Mouse (Mus musculus) embryonic fibroblast, embryonic 13.5 days (primary cell): ENCODE data around the gene Usp47. TPM values are rescaled to one million over a fixed set of nuclear protein-coding genes. Genes with fewer than 3 reads are reported as not detected.

ENCODE experiments used
- H3K27ac ChIP-seq: 2 replicates; pipeline ENCODE4 v1.5.1; 2012; ENCODE audit warnings: low read length, control low read depth, inconsistent platforms; ENCODE audit not compliant: insufficient read depth
- H3K4me1 ChIP-seq: 2 replicates; pipeline ENCODE4 v1.6.1; 2011; ENCODE audit warnings: low read length; ENCODE audit not compliant: control insufficient read depth, insufficient read depth
- H3K4me3 ChIP-seq: 2 replicates; pipeline ENCODE4 v1.5.1; 2011; ENCODE audit warnings: mild to moderate bottlenecking, control low read depth, low read length; ENCODE audit not compliant: insufficient read depth
- CTCF ChIP-seq: IDR thresholded peaks from 2 replicates; pipeline ENCODE4 v1.5.1; 2011; ENCODE audit warnings: mild to moderate bottlenecking, control low read depth, low read length, moderate library complexity, borderline replicate concordance; ENCODE audit not compliant: insufficient read depth
- POLR2A ChIP-seq: IDR thresholded peaks from 2 replicates; pipeline ENCODE4 v1.6.1; 2011; ENCODE audit warnings: low read depth, mild to moderate bottlenecking, control low read depth, low read length, moderate library complexity
- polyA plus RNA-seq: library from polyadenylated mRNA; stranded (reverse); fragments of >200 nt; gene quantifications from 2 replicates; pipeline ENCODE4 v1.2.4, GENCODE M21; 2011; ENCODE audit warnings: low read depth; ENCODE audit not compliant: missing spikeins, insufficient read length

Gene Usp47
- polyA plus RNA-seq, 1 experiment: 123 TPM

DNA sequence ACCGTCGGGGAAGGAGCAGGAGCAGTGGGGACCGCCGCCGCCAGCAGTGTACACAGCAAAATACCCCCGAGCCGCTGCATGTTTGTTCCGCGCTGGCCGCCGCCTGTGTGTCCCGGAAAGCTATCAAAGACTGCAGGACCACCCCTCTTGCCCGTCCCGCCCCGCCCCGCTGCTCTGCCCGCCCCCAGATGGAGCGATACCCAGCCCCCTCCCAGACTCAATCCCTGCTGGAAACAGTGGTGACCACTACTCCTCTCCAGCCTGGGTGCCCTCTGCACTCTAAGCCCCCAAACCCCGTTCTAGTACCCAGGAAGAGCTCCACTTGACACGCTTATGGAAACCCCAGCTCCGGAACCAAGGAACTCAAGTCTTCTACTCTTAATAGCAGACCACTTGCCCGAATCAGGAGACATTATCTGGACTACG lies 135.0 kb downstream of the Usp47 start:
- TF ChIP-seq CTCF (no peak), POLR2A (peak; percentile 57; the same call in 1 of the 2 replicates)
- Histone ChIP-seq H3K4me3 (peak overlapping the region; percentile 66), H3K27ac (peak overlapping the region; percentile 47), H3K4me1 (peaks cover 16% of the 10 kb centered on the region)

GRCm38 (mm10) chr7:112158942-112159341 lies 135.6 kb downstream of the Usp47 start, which contains the start of gene Dkk3:
Gene Dkk3, minus strand, starts transcription at chr7:112159057.
- peaks cover 12% of the 10 kb centered on the region for H3K4me1 ChIP-seq
- H3K27ac ChIP-seq: peak within 1 kb of the TSS; percentile 47
- TF ChIP-seq CTCF: no peak
- TF ChIP-seq POLR2A: peak; percentile 74
- H3K4me3 ChIP-seq: peak within 1 kb of the TSS; percentile 66

GRCm38 (mm10) chr7:112159835-112160234 lies 136.5 kb downstream of the Usp47 start:
- Histone ChIP-seq H3K27ac (no peak overlapping the region), H3K4me3 (no peak overlapping the region), H3K4me1 (peaks cover 6% of the 10 kb centered on the region)
- no peak for TF ChIP-seq CTCF
- no peak for TF ChIP-seq POLR2A

Other genes starting within 250 kb of the Usp47 start
- 62.9 and 107 TPM in 2 replicates for gene Galnt18, start 243.5 kb upstream of the Usp47 start, polyA plus RNA-seq
- gene Dkk3, start 135.6 kb downstream of the Usp47 start, polyA plus RNA-seq: 130 and 148 TPM in 2 replicates
- gene Mical2, start 202.4 kb downstream of the Usp47 start, polyA plus RNA-seq: 76.3 and 150 TPM in 2 replicates